Mouse (Mus musculus) forebrain, embryonic 14.5 days (tissue): ENCODE data around the gene Ncbp3. TPM values are rescaled to one million over a fixed set of nuclear protein-coding genes. Genes with fewer than 3 reads are reported as not detected.

Experiments used
- polyA plus RNA-seq: library from polyadenylated mRNA; unstranded; fragments of >200 nt; fragmentation: Nextera tagmentation; extraction: Ambion mirVana; gene quantifications from 2 replicates; pipeline ENCODE4 v1.2.1, GENCODE M21; 2014

Ncbp3 gene
- polyA plus RNA-seq, 1 experiment from 2014 or later = 5.7 TPM

Other genes with a start within 250 kb of the Ncbp3 start
- gene Atp2a3, start 86.6 kb upstream of the Ncbp3 start, polyA plus RNA-seq = 0.43 and 0.74 TPM in 2 replicates
- gene P2rx1, start 48.7 kb upstream of the Ncbp3 start, polyA plus RNA-seq = 0.53 and 0.57 TPM in 2 replicates
- gene Camkk1, start 28.8 kb upstream of the Ncbp3 start, polyA plus RNA-seq = 8.0 and 10.8 TPM in 2 replicates
- 0.11 and 0.25 TPM in 2 replicates for gene Itgae, start 42.8 kb downstream of the Ncbp3 start, polyA plus RNA-seq
- gene Haspin, start 90.5 kb downstream of the Ncbp3 start, polyA plus RNA-seq = 6.5 and 6.6 TPM in 2 replicates
- gene P2rx5, start 112.6 kb downstream of the Ncbp3 start, polyA plus RNA-seq = 0.78 and 0.93 TPM in 2 replicates
- gene Emc6, start 129.3 kb downstream of the Ncbp3 start, polyA plus RNA-seq = 140 and 163 TPM in 2 replicates
- gene Tax1bp3, start 129.3 kb downstream of the Ncbp3 start, polyA plus RNA-seq = 193 and 203 TPM in 2 replicates
- gene Ctns, start 151.3 kb downstream of the Ncbp3 start, polyA plus RNA-seq = 17.6 and 19.7 TPM in 2 replicates
- 1.1 and 1.5 TPM in 2 replicates for gene Shpk, start 151.7 kb downstream of the Ncbp3 start, polyA plus RNA-seq
- 0.09 TPM in 1 of 2 replicates, not detected in the other for gene Trpv1, start 186.5 kb downstream of the Ncbp3 start, polyA plus RNA-seq
- gene Trpv3, start 219.6 kb downstream of the Ncbp3 start, polyA plus RNA-seq = 0.14 TPM in 1 of 2 replicates, not detected in the other